Mouse (Mus musculus): ENCODE measurements around the gene Got1.

GRCm38 (mm10) chr19:43530921-43531320, 6.5 kb upstream of the Got1 start:
- TF ChIP-seq CTCF (IDR thresholded peaks at IDR 0.05; ENCODE audit: low read depth) (no peak), EP300 (IDR thresholded peaks at IDR 0.05; ENCODE audit: low read depth) (no peak)

All from heart, postnatal 0 days (tissue).